Mouse (Mus musculus): ENCODE results near the gene 2610528J11Rik. TPM values are rescaled to one million over a fixed set of nuclear protein-coding genes. Genes with fewer than 3 reads are reported as not detected.

2610528J11Rik gene
- polyA plus RNA-seq, 1 experiment from 2014 or later: 15.5 TPM

DNA sequence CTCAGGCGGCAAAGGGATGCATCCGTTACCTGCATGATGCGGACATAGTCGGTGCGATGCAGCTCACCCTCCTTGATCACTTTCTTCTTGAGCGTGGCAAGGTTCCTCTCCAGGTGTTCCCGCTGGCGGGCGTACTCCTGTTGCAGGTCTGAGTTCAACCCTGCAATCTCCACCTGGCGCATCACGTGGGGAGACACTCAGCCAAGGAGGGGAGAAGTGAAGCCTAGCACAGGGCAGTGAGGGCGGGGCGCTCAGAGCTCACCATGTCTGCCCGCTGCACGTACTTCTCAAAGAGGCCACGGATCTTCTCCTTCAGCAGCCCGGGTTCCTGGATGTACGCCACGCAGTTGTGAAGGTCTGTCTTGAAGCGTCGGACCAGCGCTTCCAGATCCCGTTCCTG, 42.5 kb downstream of the 2610528J11Rik start:
- H3K9me3 ChIP-seq (ENCODE audit: control insufficient read depth, low read length): no peaks in the 10 kb centered on the region
- H3K4me1 ChIP-seq (ENCODE audit: control insufficient read depth, insufficient read depth, low read length): no peaks in the 10 kb centered on the region
- H3K4me2 ChIP-seq (replicated peaks; ENCODE audit: low read depth, low read length): no peak overlapping the region
- H3K36me3 ChIP-seq (ENCODE audit: control insufficient read depth, insufficient read depth, low read length): no peaks in the 10 kb centered on the region
- no peak for ATAC-seq (ENCODE audit: low FRiP score, low TSS enrichment)
- H3K9ac ChIP-seq (ENCODE audit: low read depth, low read length): no peak overlapping the region
- no peak overlapping the region for H3K27ac ChIP-seq (ENCODE audit: low read depth, low read length)
- WGBS: 78% methylated on average over 23 of the region's 23 CpGs
- H3K27me3 ChIP-seq (ENCODE audit: control insufficient read depth, insufficient read depth, low read length): no peaks in the 10 kb centered on the region
- H3K4me3 ChIP-seq (ENCODE audit: low read length): no peak overlapping the region

- Histone ChIP-seq H3K4me2 (replicated peaks; ENCODE audit: low read depth, low read length) (no peak overlapping the region), H3K27ac (ENCODE audit: low read depth, low read length) (no peak overlapping the region), H3K4me1 (ENCODE audit: control insufficient read depth, insufficient read depth, low read length) (no peaks in the 10 kb centered on the region), H3K9me3 (ENCODE audit: control insufficient read depth, low read length) (no peaks in the 10 kb centered on the region), H3K27me3 (ENCODE audit: control insufficient read depth, insufficient read depth, low read length) (no peaks in the 10 kb centered on the region), H3K9ac (ENCODE audit: low read depth, low read length) (no peak overlapping the region), H3K36me3 (ENCODE audit: control insufficient read depth, insufficient read depth, low read length) (no peaks in the 10 kb centered on the region), H3K4me3 (ENCODE audit: low read length) (no peak overlapping the region)
- WGBS: 81% methylated on average over 15 of the region's 15 CpGs
- ATAC-seq (ENCODE audit: low FRiP score, low TSS enrichment): no peak
Observed at GRCm38 (mm10) chr4:118571441-118571840, 44.6 kb downstream of the 2610528J11Rik start.

- no peaks in the 10 kb centered on the region for H3K36me3 ChIP-seq (ENCODE audit: control insufficient read depth, insufficient read depth, low read length)
- no peak overlapping the region for H3K4me2 ChIP-seq (replicated peaks; ENCODE audit: low read depth, low read length)
- 9% methylated on average over 6 of the region's 6 CpGs for WGBS
- no peak overlapping the region for H3K9ac ChIP-seq (ENCODE audit: low read depth, low read length)
- H3K27me3 ChIP-seq (ENCODE audit: control insufficient read depth, insufficient read depth, low read length): no peaks in the 10 kb centered on the region
- no peaks in the 10 kb centered on the region for H3K4me1 ChIP-seq (ENCODE audit: control insufficient read depth, insufficient read depth, low read length)
- H3K27ac ChIP-seq (ENCODE audit: low read depth, low read length): no peak overlapping the region
- H3K4me3 ChIP-seq (ENCODE audit: low read length): no peak overlapping the region
- no peak for ATAC-seq (ENCODE audit: low FRiP score, low TSS enrichment)
- H3K9me3 ChIP-seq (ENCODE audit: control insufficient read depth, low read length): no peaks in the 10 kb centered on the region
Observed at GRCm38 (mm10) chr4:118576097-118576496, 49.3 kb downstream of the 2610528J11Rik start.

DNA sequence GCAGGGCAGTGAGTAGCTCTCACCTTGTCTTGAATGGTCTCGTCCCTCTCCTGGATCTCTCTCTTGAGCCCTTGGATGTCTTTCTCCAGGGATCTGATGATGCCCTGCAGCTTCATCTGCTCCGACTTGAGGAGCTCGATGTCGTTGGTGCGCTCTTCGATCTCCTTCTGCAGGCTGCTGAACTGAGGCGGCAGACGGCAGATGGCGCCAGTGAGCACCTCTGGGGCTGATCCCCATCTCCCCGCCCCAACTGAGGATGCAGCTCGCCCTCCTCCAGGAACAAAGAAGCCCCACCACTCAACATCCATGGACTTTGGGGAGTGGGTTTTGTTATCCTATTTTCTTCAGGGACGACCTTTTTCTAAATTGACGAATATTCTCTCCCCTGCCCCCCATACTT, 52.5 kb downstream of the 2610528J11Rik start:
- ATAC-seq (ENCODE audit: low FRiP score, low TSS enrichment): no peak
- Histone ChIP-seq H3K4me1 (ENCODE audit: control insufficient read depth, insufficient read depth, low read length) (no peaks in the 10 kb centered on the region), H3K4me2 (replicated peaks; ENCODE audit: low read depth, low read length) (no peak overlapping the region), H3K36me3 (ENCODE audit: control insufficient read depth, insufficient read depth, low read length) (no peaks in the 10 kb centered on the region), H3K9ac (ENCODE audit: low read depth, low read length) (no peak overlapping the region), H3K4me3 (ENCODE audit: low read length) (no peak overlapping the region), H3K27ac (ENCODE audit: low read depth, low read length) (no peak overlapping the region), H3K27me3 (ENCODE audit: control insufficient read depth, insufficient read depth, low read length) (no peaks in the 10 kb centered on the region), H3K9me3 (ENCODE audit: control insufficient read depth, low read length) (no peaks in the 10 kb centered on the region)
- WGBS: 57% methylated on average over 13 of the region's 13 CpGs

Other genes with a start within 250 kb of the 2610528J11Rik start
- 53.3 and 68.1 TPM in 2 replicates for gene Ptprf, start 235.6 kb upstream of the 2610528J11Rik start, polyA plus RNA-seq (2014; fragmentation: Nextera tagmentation; extraction: Ambion mirVana)
- gene Szt2, start 117.7 kb upstream of the 2610528J11Rik start, polyA plus RNA-seq (2014; fragmentation: Nextera tagmentation; extraction: Ambion mirVana): 8.7 and 13.7 TPM in 2 replicates
- 103 TPM in 2 replicates for gene Med8, start 117.7 kb upstream of the 2610528J11Rik start, polyA plus RNA-seq (2014; fragmentation: Nextera tagmentation; extraction: Ambion mirVana)
- gene Elovl1, start 98.9 kb upstream of the 2610528J11Rik start, polyA plus RNA-seq (2014; fragmentation: Nextera tagmentation; extraction: Ambion mirVana): 72.0 and 82.7 TPM in 2 replicates
- gene Cdc20, start 89.6 kb upstream of the 2610528J11Rik start, polyA plus RNA-seq (2014; fragmentation: Nextera tagmentation; extraction: Ambion mirVana): 218 and 287 TPM in 2 replicates
- 0.23 TPM in 1 of 2 replicates, not detected in the other for gene Mpl, start 69.5 kb upstream of the 2610528J11Rik start, polyA plus RNA-seq (2014; fragmentation: Nextera tagmentation; extraction: Ambion mirVana)
- gene Tie1, start 36.9 kb upstream of the 2610528J11Rik start, polyA plus RNA-seq (2014; fragmentation: Nextera tagmentation; extraction: Ambion mirVana): 24.6 and 30.4 TPM in 2 replicates
- gene Tmem125, start 17.0 kb downstream of the 2610528J11Rik start, polyA plus RNA-seq (2014; fragmentation: Nextera tagmentation; extraction: Ambion mirVana): 3.2 and 4.1 TPM in 2 replicates
- gene Cfap57, start 93.8 kb downstream of the 2610528J11Rik start, polyA plus RNA-seq (2014; fragmentation: Nextera tagmentation; extraction: Ambion mirVana): 0.08 and 0.17 TPM in 2 replicates
- gene Ebna1bp2, start 93.8 kb downstream of the 2610528J11Rik start, polyA plus RNA-seq (2014; fragmentation: Nextera tagmentation; extraction: Ambion mirVana): 199 and 222 TPM in 2 replicates
- gene Olfr62, start 132.0 kb downstream of the 2610528J11Rik start, polyA plus RNA-seq (2014; fragmentation: Nextera tagmentation; extraction: Ambion mirVana): not detected in 2 replicates
- 0.15 TPM in 1 of 2 replicates, not detected in the other for gene Olfr1342, start 165.8 kb downstream of the 2610528J11Rik start, polyA plus RNA-seq (2014; fragmentation: Nextera tagmentation; extraction: Ambion mirVana)
- gene Olfr1341, start 176.5 kb downstream of the 2610528J11Rik start, polyA plus RNA-seq (2014; fragmentation: Nextera tagmentation; extraction: Ambion mirVana): not detected in 2 replicates
- gene Olfr1340, start 193.1 kb downstream of the 2610528J11Rik start, polyA plus RNA-seq (2014; fragmentation: Nextera tagmentation; extraction: Ambion mirVana): not detected in 2 replicates
- gene Olfr1339, start 205.2 kb downstream of the 2610528J11Rik start, polyA plus RNA-seq (2014; fragmentation: Nextera tagmentation; extraction: Ambion mirVana): not detected in 2 replicates
- not detected in 2 replicates for gene Olfr1338, start 231.7 kb downstream of the 2610528J11Rik start, polyA plus RNA-seq (2014; fragmentation: Nextera tagmentation; extraction: Ambion mirVana)